Mouse (Mus musculus): ENCODE data around the gene Gabbr2. TPM values are rescaled to one million over a fixed set of nuclear protein-coding genes. Genes with fewer than 3 reads are reported as not detected.

The Gabbr2 gene
- polyA plus RNA-seq, 1 experiment from 2014 or later = 0.78 TPM

- no peak overlapping the region for H3K9ac ChIP-seq (ENCODE audit: low read depth, low read length)
- H3K9me3 ChIP-seq (ENCODE audit: control insufficient read depth, low read length) = no peaks in the 10 kb centered on the region
- ATAC-seq (ENCODE audit: low read depth) = no peak
- no peaks in the 10 kb centered on the region for H3K4me1 ChIP-seq (ENCODE audit: control insufficient read depth, insufficient read depth, low read length)
- WGBS = 78% methylated on average over 7 of the region's 7 CpGs
- no peak overlapping the region for H3K27ac ChIP-seq (replicated peaks; ENCODE audit: low read depth, low read length)
- no peak overlapping the region for H3K4me2 ChIP-seq (ENCODE audit: low read depth, low read length)
- no peaks in the 10 kb centered on the region for H3K27me3 ChIP-seq (replicated peaks; ENCODE audit: control insufficient read depth, insufficient read depth, low read length)
- no peak overlapping the region for H3K4me3 ChIP-seq (ENCODE audit: low read depth, low read length)
- no peaks in the 10 kb centered on the region for H3K36me3 ChIP-seq (ENCODE audit: control insufficient read depth, insufficient read depth, low read length)
- DNase-seq (ENCODE audit: low spot score) = no peak
Measured at GRCm38 (mm10) chr4:46766326-46766725, 225.3 kb downstream of the Gabbr2 start.

DNA sequence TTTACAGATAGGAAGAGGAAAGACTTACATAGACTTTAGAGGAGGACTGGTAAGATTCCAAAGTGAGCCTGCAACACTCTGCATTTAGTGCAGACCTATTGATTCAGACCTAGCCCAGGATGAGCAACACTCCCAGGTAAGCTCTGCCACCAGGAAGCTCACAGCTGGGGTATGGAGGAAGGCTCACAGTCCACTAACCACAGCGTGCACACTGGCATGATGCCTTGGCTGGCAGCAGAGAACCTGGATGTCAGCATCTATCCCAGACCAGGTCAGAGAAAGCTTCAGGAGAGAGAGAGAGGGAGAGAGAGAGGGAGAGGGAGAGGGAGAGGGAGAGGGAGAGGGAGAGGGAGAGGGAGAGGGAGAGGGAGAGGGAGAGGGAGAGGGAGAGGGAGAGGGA, 231.8 kb downstream of the Gabbr2 start:
- H3K27ac ChIP-seq (replicated peaks; ENCODE audit: low read depth, low read length) = no peak overlapping the region
- no peak overlapping the region for H3K4me2 ChIP-seq (ENCODE audit: low read depth, low read length)
- 88% methylated on average over 1 of the region's 1 CpGs for WGBS
- H3K9ac ChIP-seq (ENCODE audit: low read depth, low read length) = no peak overlapping the region
- no peak for ATAC-seq (ENCODE audit: low read depth)
- DNase-seq (ENCODE audit: low spot score) = no peak
- H3K4me1 ChIP-seq (ENCODE audit: control insufficient read depth, insufficient read depth, low read length) = no peaks in the 10 kb centered on the region
- H3K36me3 ChIP-seq (ENCODE audit: control insufficient read depth, insufficient read depth, low read length) = no peaks in the 10 kb centered on the region
- no peaks in the 10 kb centered on the region for H3K9me3 ChIP-seq (ENCODE audit: control insufficient read depth, low read length)
- H3K4me3 ChIP-seq (ENCODE audit: low read depth, low read length) = no peak overlapping the region
- H3K27me3 ChIP-seq (replicated peaks; ENCODE audit: control insufficient read depth, insufficient read depth, low read length) = no peaks in the 10 kb centered on the region

DNA sequence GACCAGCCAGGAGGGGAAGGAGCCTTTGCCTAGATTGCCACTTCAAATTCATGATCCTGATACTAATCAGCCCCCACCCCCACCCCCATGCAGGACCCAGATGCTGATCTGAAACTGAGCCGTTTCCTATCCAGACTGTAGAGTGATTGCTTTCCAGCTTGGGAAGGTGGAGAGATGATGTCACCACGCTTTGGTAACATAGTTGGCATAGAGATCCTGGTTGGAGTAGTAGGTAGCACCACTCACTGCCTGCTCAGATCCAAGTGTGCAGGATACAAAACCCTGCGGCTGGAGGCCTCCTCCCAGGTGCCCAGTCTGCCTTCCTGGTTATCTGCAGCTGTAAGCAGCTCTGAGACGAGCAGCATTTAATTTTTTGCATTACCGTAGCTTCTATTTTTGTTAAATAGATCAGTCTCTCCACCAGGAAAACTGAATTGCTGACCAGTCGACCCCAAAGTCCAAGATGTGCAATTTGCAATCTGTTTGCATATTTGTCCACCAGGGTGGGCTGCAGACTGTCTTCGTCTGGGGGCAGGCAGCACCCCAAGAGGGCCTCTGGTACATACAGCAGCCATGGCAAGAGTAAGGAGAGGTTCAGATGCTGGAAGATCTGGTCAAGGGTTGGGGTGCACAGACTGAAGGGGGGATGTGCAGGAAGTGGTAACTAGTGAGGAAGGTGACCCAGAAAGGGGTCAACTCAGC, 233.2 kb downstream of the Gabbr2 start:
- Histone ChIP-seq H3K4me2 (ENCODE audit: low read depth, low read length) (no peak overlapping the region), H3K27me3 (replicated peaks; ENCODE audit: control insufficient read depth, insufficient read depth, low read length) (no peaks in the 10 kb centered on the region), H3K9ac (ENCODE audit: low read depth, low read length) (no peak overlapping the region), H3K36me3 (ENCODE audit: control insufficient read depth, insufficient read depth, low read length) (no peaks in the 10 kb centered on the region), H3K4me1 (ENCODE audit: control insufficient read depth, insufficient read depth, low read length) (no peaks in the 10 kb centered on the region), H3K4me3 (ENCODE audit: low read depth, low read length) (no peak overlapping the region), H3K27ac (replicated peaks; ENCODE audit: low read depth, low read length) (no peak overlapping the region), H3K9me3 (ENCODE audit: control insufficient read depth, low read length) (no peaks in the 10 kb centered on the region)
- ATAC-seq (ENCODE audit: low read depth) (no peak), DNase-seq (ENCODE audit: low spot score) (no peak)
- WGBS = 56% methylated on average over 7 of the region's 7 CpGs

GRCm38 (mm10) chr4:46754407-46755194, 237.1 kb downstream of the Gabbr2 start:
- Histone ChIP-seq H3K4me3 (ENCODE audit: low read depth, low read length) (no peak overlapping the region), H3K27ac (replicated peaks; ENCODE audit: low read depth, low read length) (no peak overlapping the region), H3K9me3 (ENCODE audit: control insufficient read depth, low read length) (no peaks in the 10 kb centered on the region), H3K4me2 (ENCODE audit: low read depth, low read length) (no peak overlapping the region), H3K36me3 (ENCODE audit: control insufficient read depth, insufficient read depth, low read length) (no peaks in the 10 kb centered on the region), H3K9ac (ENCODE audit: low read depth, low read length) (no peak overlapping the region), H3K27me3 (replicated peaks; ENCODE audit: control insufficient read depth, insufficient read depth, low read length) (no peaks in the 10 kb centered on the region), H3K4me1 (ENCODE audit: control insufficient read depth, insufficient read depth, low read length) (no peaks in the 10 kb centered on the region)
- ATAC-seq (ENCODE audit: low read depth) (peak; percentile 41; the same call in 1 of the 2 replicates), DNase-seq (ENCODE audit: low spot score) (no peak)
- WGBS = 31% methylated on average over 6 of the region's 6 CpGs

- Histone ChIP-seq H3K36me3 (ENCODE audit: control insufficient read depth, insufficient read depth, low read length) (no peaks in the 10 kb centered on the region), H3K27ac (replicated peaks; ENCODE audit: low read depth, low read length) (no peak overlapping the region), H3K4me1 (ENCODE audit: control insufficient read depth, insufficient read depth, low read length) (no peaks in the 10 kb centered on the region), H3K9me3 (ENCODE audit: control insufficient read depth, low read length) (no peaks in the 10 kb centered on the region), H3K4me2 (ENCODE audit: low read depth, low read length) (no peak overlapping the region), H3K9ac (ENCODE audit: low read depth, low read length) (no peak overlapping the region), H3K27me3 (replicated peaks; ENCODE audit: control insufficient read depth, insufficient read depth, low read length) (no peaks in the 10 kb centered on the region), H3K4me3 (ENCODE audit: low read depth, low read length) (no peak overlapping the region)
- DNase-seq (ENCODE audit: low spot score) = no peak
- ATAC-seq (ENCODE audit: low read depth) = no peak
- WGBS = 58% methylated on average over 4 of the region's 4 CpGs
Measured at GRCm38 (mm10) chr4:46752306-46752705, 239.4 kb downstream of the Gabbr2 start.

DNA sequence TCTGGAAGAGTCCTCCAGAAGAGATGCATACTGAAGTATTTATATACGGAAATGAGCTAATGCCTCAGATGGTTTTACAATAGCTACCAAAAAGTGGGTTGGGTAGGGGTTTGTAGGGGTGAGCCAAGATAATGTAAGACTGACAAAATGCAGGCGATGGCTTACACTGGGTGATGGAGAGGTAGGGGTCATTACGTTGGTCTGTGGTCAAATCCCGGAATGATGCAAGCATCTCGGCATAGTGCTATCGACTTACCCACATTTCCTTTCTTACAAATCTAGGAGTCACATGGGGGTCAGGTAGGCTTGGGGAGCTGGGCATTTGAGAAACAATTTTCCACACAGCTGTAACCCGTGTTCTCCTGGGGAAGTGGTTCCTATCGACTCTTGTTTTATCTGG, 242.7 kb downstream of the Gabbr2 start:
- no peak overlapping the region for H3K27ac ChIP-seq (replicated peaks; ENCODE audit: low read depth, low read length)
- H3K4me1 ChIP-seq (ENCODE audit: control insufficient read depth, insufficient read depth, low read length) = no peaks in the 10 kb centered on the region
- H3K36me3 ChIP-seq (ENCODE audit: control insufficient read depth, insufficient read depth, low read length) = no peaks in the 10 kb centered on the region
- no peak overlapping the region for H3K9ac ChIP-seq (ENCODE audit: low read depth, low read length)
- H3K9me3 ChIP-seq (ENCODE audit: control insufficient read depth, low read length) = no peaks in the 10 kb centered on the region
- H3K4me2 ChIP-seq (ENCODE audit: low read depth, low read length) = no peak overlapping the region
- no peak overlapping the region for H3K4me3 ChIP-seq (ENCODE audit: low read depth, low read length)
- DNase-seq (ENCODE audit: low spot score) (no peak), ATAC-seq (ENCODE audit: low read depth) (no peak)
- WGBS = 43% methylated on average over 8 of the region's 8 CpGs
- no peaks in the 10 kb centered on the region for H3K27me3 ChIP-seq (replicated peaks; ENCODE audit: control insufficient read depth, insufficient read depth, low read length)

DNA sequence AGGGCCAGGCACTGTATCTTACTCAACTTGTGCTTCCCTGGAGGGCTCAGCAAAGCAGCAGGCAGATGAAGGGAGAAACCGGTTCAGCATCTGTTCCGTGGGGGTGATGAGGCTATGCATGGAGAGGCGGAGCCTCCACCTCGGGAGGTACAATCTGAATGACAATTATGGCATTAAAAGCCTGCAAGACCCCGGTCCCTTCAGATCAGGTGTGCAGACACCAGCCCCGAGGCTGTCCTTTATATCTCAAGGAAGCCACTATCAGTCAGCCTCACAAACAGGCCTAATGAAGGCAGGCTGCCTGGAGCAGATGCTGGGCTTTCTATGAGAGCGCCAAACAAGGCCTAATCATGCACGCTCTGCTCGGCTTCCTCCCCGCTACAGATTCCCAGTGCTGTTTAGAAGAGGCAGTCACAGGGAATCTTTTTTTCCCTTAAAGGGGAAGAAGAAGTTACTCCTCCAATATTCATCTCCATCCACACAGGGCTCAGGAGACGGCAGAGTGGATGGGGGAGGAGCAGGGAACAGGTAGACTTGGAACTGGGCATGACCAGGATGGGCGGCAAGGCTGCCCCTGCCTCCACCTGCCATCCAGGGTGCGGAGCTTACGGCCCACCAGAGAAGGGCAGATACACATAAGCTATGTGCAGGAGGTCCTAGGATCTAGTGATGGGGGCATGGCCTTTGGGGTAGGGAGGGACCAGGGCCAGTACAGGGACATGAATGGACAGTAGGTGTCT, 244.5 kb downstream of the Gabbr2 start:
- no peaks in the 10 kb centered on the region for H3K27me3 ChIP-seq (replicated peaks; ENCODE audit: control insufficient read depth, insufficient read depth, low read length)
- 39% methylated on average over 14 of the region's 14 CpGs for WGBS
- peak; percentile 51 for DNase-seq (ENCODE audit: low spot score)

GRCm38 (mm10) chr4:46745536-46745935, 246.1 kb downstream of the Gabbr2 start:
- no peaks in the 10 kb centered on the region for H3K4me1 ChIP-seq (ENCODE audit: control insufficient read depth, insufficient read depth, low read length)
- no peak for ATAC-seq (ENCODE audit: low read depth)
- H3K27ac ChIP-seq (replicated peaks; ENCODE audit: low read depth, low read length) = no peak overlapping the region
- no peak overlapping the region for H3K4me2 ChIP-seq (ENCODE audit: low read depth, low read length)
- WGBS = 93% methylated on average over 8 of the region's 8 CpGs
- no peak overlapping the region for H3K4me3 ChIP-seq (ENCODE audit: low read depth, low read length)
- H3K27me3 ChIP-seq (replicated peaks; ENCODE audit: control insufficient read depth, insufficient read depth, low read length) = no peaks in the 10 kb centered on the region
- no peaks in the 10 kb centered on the region for H3K9me3 ChIP-seq (ENCODE audit: control insufficient read depth, low read length)
- H3K36me3 ChIP-seq (ENCODE audit: control insufficient read depth, insufficient read depth, low read length) = no peaks in the 10 kb centered on the region
- no peak for DNase-seq (ENCODE audit: low spot score)
- no peak overlapping the region for H3K9ac ChIP-seq (ENCODE audit: low read depth, low read length)

More for the DNA sequence above, 244.5 kb downstream of the Gabbr2 start:
- Histone ChIP-seq H3K9ac (ENCODE audit: low read depth, low read length) (no peak overlapping the region), H3K9me3 (ENCODE audit: control insufficient read depth, low read length) (no peaks in the 10 kb centered on the region), H3K4me3 (ENCODE audit: low read depth, low read length) (no peak overlapping the region), H3K27ac (replicated peaks; ENCODE audit: low read depth, low read length) (no peak overlapping the region), H3K36me3 (ENCODE audit: control insufficient read depth, insufficient read depth, low read length) (no peaks in the 10 kb centered on the region), H3K4me1 (ENCODE audit: control insufficient read depth, insufficient read depth, low read length) (no peaks in the 10 kb centered on the region), H3K4me2 (ENCODE audit: low read depth, low read length) (no peak overlapping the region)
- peak; percentile 70 for ATAC-seq (ENCODE audit: low read depth)
